Mouse (Mus musculus) hindbrain, postnatal 0 days (tissue): ENCODE measurements at regions not wholly inside any gene's neighbourhood (a gene's known extent, or its start where the extent isn't known, plus 50 kb on each side); places are given as distances from the start of the nearest gene placed in this dataset.

ENCODE experiments used
- ATAC-seq: fragments of 200-750 bp; cut with Nextera tagmentation; 2 replicates; pipeline ENCODE4 v1.8.0; 2017; ENCODE audit warnings: mild to moderate bottlenecking, moderate TSS enrichment, moderate library complexity
- DNase-seq: peaks from one replicate; pipeline ENCODE4 v3.0.0-alpha.2; 2015; ENCODE audit warnings: low spot score
- H3K27ac ChIP-seq: fragments of 300-500 bp; sonication (generic); 2 replicates; pipeline ENCODE4 v1.5.1; 2014; ENCODE audit warnings: mild to moderate bottlenecking
- H3K27me3 ChIP-seq: fragments of 300-500 bp; sonication (generic); 2 replicates; pipeline ENCODE4 v1.6.1; 2014; ENCODE audit warnings: low read length, mixed read lengths; ENCODE audit not compliant: insufficient read depth
- H3K36me3 ChIP-seq: fragments of 300-500 bp; sonication (generic); 2 replicates; pipeline ENCODE4 v1.6.1; 2014; ENCODE audit warnings: low read length, mixed read lengths; ENCODE audit not compliant: insufficient read depth
- H3K4me1 ChIP-seq: fragments of 300-500 bp; sonication (generic); 2 replicates; pipeline ENCODE4 v1.6.1; 2014; ENCODE audit warnings: antibody characterized with exemption, low read length, mixed read lengths; ENCODE audit not compliant: insufficient read depth
- H3K4me2 ChIP-seq: fragments of 300-500 bp; sonication (generic); 2 replicates; pipeline ENCODE4 v1.6.1; 2014; ENCODE audit warnings: low read depth, mild to moderate bottlenecking, low read length, moderate library complexity, mixed read lengths
- H3K4me3 ChIP-seq: fragments of 300-500 bp; sonication (generic); 2 replicates; pipeline ENCODE4 v1.5.1; 2014; ENCODE audit warnings: low read length
- H3K9ac ChIP-seq: fragments of 300-500 bp; sonication (generic); replicated peaks from 2 replicates; pipeline ENCODE4 v1.6.1; 2014; ENCODE audit warnings: mild to moderate bottlenecking, low read length, moderate library complexity, mixed read lengths
- H3K9me3 ChIP-seq: fragments of 300-500 bp; sonication (generic); 2 replicates; pipeline ENCODE4 v1.6.1; 2016; ENCODE audit warnings: low read length, mixed read lengths
- CTCF ChIP-seq: IDR thresholded peaks from 2 replicates; pipeline ENCODE4 v1.5.1; 2016; ENCODE audit warnings: antibody characterized with exemption, control low read depth, low read depth
- WGBS: fragments of 180-500 bp; shearing (Covaris S2); extraction: QIAGEN DNeasy Blood & Tissue Kit; methylation state at CpG from one replicate; pipeline ENCODE4 v1.1.7; 2014; 5-methylcytosine and 5-hydroxymethylcytosine counted together

DNA sequence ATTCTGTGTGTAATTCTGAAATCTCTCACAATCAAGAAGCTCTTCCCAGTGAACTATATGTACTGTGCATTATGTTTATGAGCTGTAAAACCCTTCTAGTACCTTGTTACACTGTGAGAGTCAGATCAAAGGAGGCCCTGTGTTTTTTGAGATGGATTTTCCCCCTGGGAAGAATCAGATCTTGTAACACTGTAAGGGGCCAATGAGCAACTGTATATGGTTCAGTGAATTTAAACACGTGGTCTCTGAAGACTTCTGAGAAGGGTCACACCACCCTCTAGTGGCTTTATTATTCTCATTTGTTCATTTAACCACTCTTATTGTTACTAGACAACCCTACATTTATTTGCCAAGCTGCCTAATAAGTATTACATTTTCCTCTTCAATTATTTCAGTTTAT, 211.1 kb downstream of the Hira start:
- TF ChIP-seq CTCF, result peak; percentile 23
- Histone ChIP-seq H3K4me3 (no peak overlapping the region), H3K27ac (no peak overlapping the region), H3K9me3 (no peaks in the 10 kb centered on the region), H3K36me3 (no peaks in the 10 kb centered on the region), H3K9ac (no peak overlapping the region), H3K4me1 (no peaks in the 10 kb centered on the region), H3K4me2 (no peak overlapping the region), H3K27me3 (no peaks in the 10 kb centered on the region)
- 3% methylated on average over 1 of the region's 1 CpGs for WGBS
- ATAC-seq (no peak), DNase-seq (peak; percentile 5)
